Mouse (Mus musculus) A20 (cell line): ENCODE data around the gene Dkkl1.
"Not testable (repeated sequence)": the region's sequence is repeated elsewhere in the genome, so short reads cannot be mapped to it uniquely, and the experiment has no call there.

Source experiments
- DNase-seq: peaks from one replicate; pipeline ENCODE4 v3.0.0-alpha.2; 2011; ENCODE audit warnings: low read depth, low spot score

The Dkkl1 gene

GRCm38 (mm10) chr7:45211851-45212251 lies at the start of gene Dkkl1:
Gene Dkkl1, minus strand, starts transcription at chr7:45212147.
- peak; percentile 76 for DNase-seq

DNA sequence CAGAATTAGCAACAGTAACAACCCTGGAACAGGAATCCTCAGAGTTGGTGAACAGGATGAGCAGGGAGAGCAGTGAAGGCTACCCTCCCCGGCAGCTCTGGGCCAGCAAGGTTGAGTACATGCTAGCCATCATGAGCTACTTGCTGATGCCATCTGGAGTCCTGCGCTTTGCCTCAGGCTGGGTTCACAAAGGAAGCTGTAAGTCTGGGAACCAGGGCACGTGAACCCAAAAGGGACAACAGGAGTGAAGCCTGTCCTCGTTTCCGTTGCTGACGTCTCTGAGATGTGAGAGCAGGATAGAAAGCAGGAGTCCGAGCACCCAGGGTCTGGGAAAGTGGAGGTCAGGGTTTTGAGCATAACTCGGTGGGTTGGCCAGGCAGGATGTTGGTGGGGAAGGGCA lies 47.3 kb upstream of the Dkkl1 start:
- no peak for DNase-seq

DNA sequence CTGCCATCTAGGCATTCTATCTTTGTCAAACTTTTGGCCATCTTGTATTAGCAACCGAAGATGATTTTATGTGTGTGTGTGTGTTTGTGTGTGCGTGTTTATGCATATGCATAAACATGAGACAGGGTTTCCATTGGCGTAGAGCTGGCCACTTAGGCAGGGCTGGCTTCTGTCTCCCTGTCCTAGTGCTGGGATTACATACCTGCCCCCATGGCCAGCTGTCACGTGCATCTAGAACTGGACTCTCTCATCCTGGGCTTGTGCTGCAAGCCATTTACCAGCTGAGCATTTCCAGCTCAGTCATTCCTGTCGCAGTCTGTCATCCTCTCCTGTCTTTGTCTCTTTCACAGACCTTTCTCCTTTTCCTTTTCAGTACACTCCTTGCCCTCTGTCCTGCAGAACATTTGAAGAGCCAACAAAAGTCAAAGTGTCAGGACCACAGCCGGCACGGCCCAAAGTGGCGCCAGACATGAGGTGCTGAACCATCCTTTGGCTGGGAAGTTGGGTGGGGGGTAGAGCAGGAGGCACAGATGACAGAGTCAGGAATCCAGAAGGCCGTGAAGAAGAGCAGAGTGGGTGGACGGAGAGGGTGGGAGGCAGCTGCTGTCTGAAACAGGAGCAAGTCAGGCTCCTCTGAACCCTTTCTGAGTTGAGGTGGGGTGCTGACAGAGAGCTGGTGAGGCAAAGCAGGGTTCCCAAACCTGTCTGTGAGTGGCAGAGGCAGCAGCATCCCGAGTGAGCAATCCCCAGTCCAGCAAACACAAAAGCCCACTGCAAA lies 45.3 kb upstream of the Dkkl1 start:
- no peak for DNase-seq

DNA sequence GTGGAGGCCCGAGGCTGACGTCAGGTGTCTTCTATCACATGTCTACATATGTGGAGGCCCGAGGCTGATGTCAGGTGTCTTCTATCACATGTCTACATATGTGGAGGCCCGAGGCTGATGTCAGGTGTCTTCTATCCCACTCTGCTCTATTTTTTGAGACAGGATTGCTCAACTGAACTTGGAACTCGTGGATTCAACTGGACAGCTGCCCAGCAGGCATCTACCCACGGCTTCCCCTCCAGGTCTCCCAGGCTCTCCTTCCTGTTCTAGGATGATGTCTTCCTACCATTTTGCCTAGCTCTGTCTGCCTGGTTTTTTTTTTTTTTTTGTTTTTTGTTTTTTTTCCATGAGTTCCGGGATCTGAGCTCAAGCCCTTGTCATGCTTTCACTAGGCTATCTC lies 43.9 kb upstream of the Dkkl1 start:
- DNase-seq: not testable (repeated sequence)

- DNase-seq: no peak
These were observed 41.9 kb upstream of the Dkkl1 start for GRCm38 (mm10) chr7:45253806-45254205.

DNA sequence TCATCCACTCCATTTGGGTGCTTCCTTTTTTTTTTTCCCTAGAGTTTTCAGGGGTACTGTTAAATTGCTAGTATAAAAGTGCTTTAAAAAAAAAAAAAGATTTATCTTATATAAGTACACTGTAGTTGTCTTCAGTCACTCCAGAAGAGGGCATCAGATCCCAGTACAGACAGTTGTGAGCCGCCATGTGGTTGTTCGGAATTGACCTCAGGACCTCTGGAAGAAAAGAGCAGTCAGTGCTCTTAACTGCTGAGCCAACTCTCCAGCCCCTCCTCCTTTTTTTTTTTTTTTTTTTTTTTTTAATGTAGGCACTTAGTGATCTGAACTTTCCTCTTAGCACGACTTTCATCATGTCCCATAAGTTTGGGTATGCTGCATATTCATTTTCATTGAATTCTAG lies 35.7 kb upstream of the Dkkl1 start:
- DNase-seq: no peak

- peak; percentile 82 for DNase-seq
These were observed 29.4 kb upstream of the Dkkl1 start for GRCm38 (mm10) chr7:45241389-45241749.

DNA sequence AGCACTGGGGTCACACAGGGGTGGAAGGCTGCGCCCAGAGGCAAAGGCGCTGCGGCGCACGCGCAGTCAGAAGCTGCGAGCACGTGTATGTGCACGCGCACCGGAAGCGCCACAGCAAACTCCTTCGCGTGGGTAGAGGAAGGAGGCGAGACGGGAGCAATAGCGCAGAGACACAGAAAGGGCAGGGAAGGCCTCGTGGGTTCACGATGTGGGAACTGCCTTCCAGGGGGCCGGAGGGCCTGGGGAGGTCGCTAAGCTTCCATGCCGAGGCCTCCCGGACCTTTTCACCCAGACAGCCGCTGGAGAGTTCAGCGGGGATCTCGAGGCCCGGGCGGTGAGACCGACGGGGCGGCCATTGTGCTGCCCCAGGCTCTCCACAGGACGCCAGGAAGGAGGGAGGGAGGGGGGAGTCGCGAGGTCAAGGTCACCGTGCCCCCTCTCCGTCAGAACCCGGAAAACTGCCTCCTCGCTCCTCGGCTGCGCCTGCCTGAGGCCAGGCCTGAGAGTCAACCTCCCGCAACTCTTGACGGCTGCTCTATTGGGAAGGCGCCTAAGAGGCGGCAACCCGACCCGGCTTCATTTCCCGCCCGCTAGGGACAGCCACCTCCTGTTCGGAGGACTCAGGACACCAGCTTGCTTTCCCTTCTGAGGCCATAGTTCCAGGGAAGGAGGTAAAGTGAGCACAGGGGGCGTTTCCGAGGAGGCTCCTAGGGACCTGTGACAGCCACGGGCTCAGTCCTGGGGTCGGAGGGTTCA lies 28.9 kb upstream of the Dkkl1 start, which contains the start of gene Slc6a16:
TSS of gene Slc6a16 (plus strand) at position 453 of the 756 bp plus-strand sequence.
- DNase-seq: peak; percentile 87

DNA sequence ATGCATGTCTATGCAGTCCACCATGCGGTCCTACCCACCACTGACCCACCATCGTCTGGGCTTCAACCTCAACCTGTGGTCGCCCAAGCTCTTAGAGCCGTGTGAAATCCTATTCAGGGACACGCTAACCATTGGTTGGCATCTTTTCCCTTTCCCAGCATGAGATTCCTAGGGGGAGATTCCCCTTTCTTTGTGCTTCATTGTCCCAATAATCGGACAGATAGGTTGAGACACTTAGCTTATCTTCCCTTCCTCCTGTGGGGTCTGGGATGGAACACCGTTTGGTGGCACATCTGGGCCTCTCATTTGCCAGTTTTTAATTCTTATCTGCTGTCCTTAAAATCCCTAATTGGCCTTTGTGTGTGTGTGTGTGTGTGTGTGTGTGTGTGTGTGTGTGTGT lies 28.2 kb upstream of the Dkkl1 start:
- no peak for DNase-seq

DNA sequence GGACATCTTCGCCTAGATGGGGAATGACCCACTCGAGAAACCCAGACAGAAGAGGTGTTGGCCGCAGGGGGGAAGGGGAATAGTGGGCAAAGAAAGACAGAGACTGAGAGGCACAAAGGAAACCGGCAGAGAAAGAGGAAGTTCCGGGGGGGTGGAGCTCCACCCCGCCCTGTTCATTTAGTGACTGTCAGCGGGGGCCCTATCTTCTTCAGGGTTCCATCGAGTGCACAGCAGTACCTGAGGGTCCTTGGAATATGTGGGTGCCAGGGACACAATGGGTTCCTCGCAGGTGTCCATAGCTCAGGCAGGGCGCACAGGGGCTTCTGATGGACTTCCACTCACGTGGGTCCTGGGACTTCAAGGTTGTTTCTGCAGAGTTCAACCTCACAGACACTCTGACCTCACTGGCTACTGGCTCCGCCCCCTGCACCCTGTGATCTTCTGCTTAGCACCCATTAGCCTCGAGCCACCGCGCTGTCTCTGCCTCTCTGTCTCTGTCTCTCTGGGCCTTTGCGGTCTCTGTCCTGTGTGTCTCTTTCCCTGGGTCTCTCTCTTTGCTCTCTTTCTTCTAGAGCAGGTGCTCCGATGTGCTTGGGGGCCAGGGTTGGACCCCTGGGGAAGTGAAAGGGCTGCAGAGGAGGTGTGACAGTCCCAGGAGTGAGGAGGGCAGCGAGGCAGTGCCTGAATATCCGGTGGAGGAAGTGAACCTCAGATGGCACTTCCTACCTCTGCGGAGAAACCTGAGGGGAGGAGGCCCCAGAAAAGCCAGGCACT lies 27.0 kb upstream of the Dkkl1 start, which contains the start of gene Cd37:
TSS of gene Cd37 (minus strand) at position 393 of the 774 bp plus-strand sequence.
- peak; percentile 96 for DNase-seq

DNA sequence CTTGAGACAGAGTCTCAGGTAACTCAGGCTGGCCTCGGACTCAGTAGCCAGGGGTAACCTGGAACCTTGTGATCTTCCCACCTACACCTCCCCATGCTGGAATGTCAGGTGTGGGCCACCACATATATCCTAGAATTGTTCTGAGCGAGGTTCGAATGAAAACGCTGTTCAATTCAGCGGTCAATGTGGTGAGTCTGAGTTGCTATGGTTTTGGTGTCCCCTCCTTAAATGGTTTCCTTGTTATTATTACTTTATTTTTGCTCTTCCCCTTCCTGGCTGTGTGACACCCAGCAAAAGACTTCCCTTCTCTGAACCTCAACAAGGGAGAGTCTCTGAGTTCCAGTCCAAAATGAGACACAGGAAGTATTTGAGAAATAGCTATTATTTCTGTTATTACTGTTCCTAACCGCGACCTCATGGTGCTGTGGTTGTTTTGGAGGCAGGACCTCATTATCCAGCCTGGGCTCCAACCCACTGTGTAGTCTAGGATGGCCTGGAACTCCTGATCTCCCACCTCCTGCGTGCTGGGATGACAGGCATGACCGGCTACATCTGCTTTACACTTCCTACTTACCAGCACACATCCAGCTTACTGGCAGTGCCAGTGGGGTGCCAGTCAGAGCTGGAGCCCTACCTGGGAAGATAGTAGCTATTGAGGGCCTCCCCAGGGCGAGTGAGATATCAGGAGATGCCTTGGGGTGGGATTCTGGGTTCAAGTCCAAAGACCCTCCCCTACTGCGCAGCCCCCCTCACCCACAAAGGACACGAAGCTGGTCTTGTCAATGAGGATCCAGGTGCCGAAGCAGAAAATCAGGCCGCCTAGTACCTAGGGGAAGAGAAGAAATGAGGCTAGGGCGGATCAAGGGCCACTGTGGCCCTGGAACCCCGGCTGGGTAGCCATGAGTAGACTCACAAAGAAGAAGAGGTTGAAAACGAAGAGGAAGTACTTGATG lies 26.1 kb upstream of the Dkkl1 start:
- DNase-seq: peak; percentile 59

- DNase-seq: no peak
These were observed 23.8 kb upstream of the Dkkl1 start for GRCm38 (mm10) chr7:45235656-45236180.

GRCm38 (mm10) chr7:45234922-45235571 lies 23.1 kb upstream of the Dkkl1 start:
- no peak for DNase-seq

DNA sequence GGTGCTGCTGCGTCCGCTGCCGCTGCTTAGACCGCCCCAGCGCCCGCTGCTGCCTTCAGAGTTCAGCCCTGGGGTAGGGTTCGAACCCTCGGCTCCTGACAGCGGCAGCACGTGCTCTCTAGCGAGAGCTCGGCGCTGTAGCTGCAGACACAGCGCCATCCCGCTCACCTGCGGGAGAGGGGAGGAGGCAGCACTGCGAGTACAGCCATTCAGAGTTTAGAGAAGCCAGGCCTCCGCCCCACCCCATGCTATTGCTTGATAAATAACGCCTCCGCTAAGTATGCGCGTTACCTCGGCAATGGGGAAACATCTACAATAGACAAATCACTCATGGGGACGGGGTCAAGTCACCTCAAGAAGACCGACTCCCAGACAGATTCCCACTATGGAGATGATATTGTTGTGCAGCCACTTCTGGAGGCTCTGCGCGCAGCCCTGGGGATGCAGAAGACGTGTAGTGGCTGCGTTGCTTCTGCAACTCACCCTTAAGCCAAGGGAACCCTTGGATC lies 22.4 kb upstream of the Dkkl1 start:
- DNase-seq: no peak

- no peak for DNase-seq
These were observed 21.8 kb upstream of the Dkkl1 start for GRCm38 (mm10) chr7:45233580-45234332.

- no peak for DNase-seq
These were observed 20.9 kb upstream of the Dkkl1 start for GRCm38 (mm10) chr7:45232716-45233465.

- no peak for DNase-seq
These were observed 20.0 kb upstream of the Dkkl1 start for GRCm38 (mm10) chr7:45231941-45232340.

GRCm38 (mm10) chr7:45231192-45231591 lies 19.2 kb upstream of the Dkkl1 start:
- DNase-seq: peak; percentile 32
